Mouse (Mus musculus): ENCODE results near the gene Cfap299. TPM values are rescaled to one million over a fixed set of nuclear protein-coding genes. Genes with fewer than 3 reads are reported as not detected.

Gene Cfap299
- polyA plus RNA-seq, 1 experiment from 2014 or later, result 6.1 TPM

DNA sequence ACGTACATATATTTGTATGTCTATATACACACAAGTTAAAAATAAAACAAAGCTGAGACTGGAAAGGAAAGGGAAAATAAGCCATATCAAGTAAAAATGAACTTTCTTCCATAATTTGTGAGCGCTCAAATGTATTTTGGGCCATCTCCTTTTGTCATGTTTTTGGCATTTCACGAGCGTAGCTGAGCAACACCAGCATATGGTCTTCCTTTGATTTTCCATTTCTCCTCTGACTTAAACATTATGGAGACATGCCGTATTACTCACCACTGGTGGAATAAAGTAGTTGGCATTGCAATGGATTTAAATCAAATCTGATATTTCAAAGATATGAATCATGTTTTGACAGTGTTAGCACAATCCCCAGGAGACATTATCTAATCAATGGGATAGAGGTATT lies 284.4 kb downstream of the Cfap299 start:
- 90% methylated on average over 5 of the region's 5 CpGs for WGBS
- no peaks in the 10 kb centered on the region for H3K36me3 ChIP-seq (ENCODE audit: control insufficient read depth, insufficient read depth, low read length)
- H3K9me3 ChIP-seq (ENCODE audit: control insufficient read depth, low read length), result no peaks in the 10 kb centered on the region
- no peaks in the 10 kb centered on the region for H3K4me1 ChIP-seq (replicated peaks; ENCODE audit: control insufficient read depth, insufficient read depth, low read length)
- no peak overlapping the region for H3K9ac ChIP-seq (ENCODE audit: low read length)
- H3K27me3 ChIP-seq (ENCODE audit: control insufficient read depth, insufficient read depth, low read depth, low read length), result no peaks in the 10 kb centered on the region
- no peak overlapping the region for H3K27ac ChIP-seq (ENCODE audit: low read length)
- no peak for ATAC-seq (ENCODE audit: low read depth)
- no peak overlapping the region for H3K4me3 ChIP-seq (ENCODE audit: low read length)
- H3K4me2 ChIP-seq (ENCODE audit: low read depth, low read length), result no peak overlapping the region

DNA sequence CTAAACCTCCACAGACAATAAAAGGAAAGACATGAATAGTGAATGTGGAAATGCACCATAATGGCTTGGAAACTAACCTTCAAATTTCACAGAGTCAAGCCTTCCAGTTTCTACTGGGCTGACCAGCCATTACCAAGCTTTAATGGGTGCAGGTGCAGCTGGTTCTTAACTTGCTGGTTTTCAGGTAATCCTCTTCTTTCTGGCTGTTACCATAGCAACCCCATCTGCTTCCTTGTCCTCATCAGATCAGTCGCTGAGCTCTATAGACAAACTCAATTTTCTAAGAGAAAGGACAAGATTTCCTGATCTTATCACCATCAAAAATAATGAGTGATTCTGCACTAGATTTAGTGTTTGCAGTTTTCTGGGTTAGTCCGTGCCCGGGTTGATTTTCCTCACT lies 287.8 kb downstream of the Cfap299 start:
- Histone ChIP-seq H3K9ac (ENCODE audit: low read length) (no peak overlapping the region), H3K36me3 (ENCODE audit: control insufficient read depth, insufficient read depth, low read length) (no peaks in the 10 kb centered on the region), H3K4me2 (ENCODE audit: low read depth, low read length) (no peak overlapping the region), H3K27me3 (ENCODE audit: control insufficient read depth, insufficient read depth, low read depth, low read length) (no peaks in the 10 kb centered on the region), H3K9me3 (ENCODE audit: control insufficient read depth, low read length) (no peaks in the 10 kb centered on the region), H3K4me3 (ENCODE audit: low read length) (no peak overlapping the region), H3K4me1 (replicated peaks; ENCODE audit: control insufficient read depth, insufficient read depth, low read length) (no peaks in the 10 kb centered on the region), H3K27ac (ENCODE audit: low read length) (no peak overlapping the region)
- ATAC-seq (ENCODE audit: low read depth), result no peak
- WGBS, result 69% methylated on average over 3 of the region's 3 CpGs

GRCm38 (mm10) chr5:98617416-98617815 lies 288.3 kb downstream of the Cfap299 start:
- H3K36me3 ChIP-seq (ENCODE audit: control insufficient read depth, insufficient read depth, low read length), result no peaks in the 10 kb centered on the region
- WGBS, result 61% methylated on average over 4 of the region's 4 CpGs
- H3K9ac ChIP-seq (ENCODE audit: low read length), result no peak overlapping the region
- ATAC-seq (ENCODE audit: low read depth), result no peak
- no peaks in the 10 kb centered on the region for H3K4me1 ChIP-seq (replicated peaks; ENCODE audit: control insufficient read depth, insufficient read depth, low read length)
- H3K9me3 ChIP-seq (ENCODE audit: control insufficient read depth, low read length), result no peaks in the 10 kb centered on the region
- no peak overlapping the region for H3K4me3 ChIP-seq (ENCODE audit: low read length)
- H3K27me3 ChIP-seq (ENCODE audit: control insufficient read depth, insufficient read depth, low read depth, low read length), result no peaks in the 10 kb centered on the region
- no peak overlapping the region for H3K27ac ChIP-seq (ENCODE audit: low read length)
- H3K4me2 ChIP-seq (ENCODE audit: low read depth, low read length), result no peak overlapping the region

DNA sequence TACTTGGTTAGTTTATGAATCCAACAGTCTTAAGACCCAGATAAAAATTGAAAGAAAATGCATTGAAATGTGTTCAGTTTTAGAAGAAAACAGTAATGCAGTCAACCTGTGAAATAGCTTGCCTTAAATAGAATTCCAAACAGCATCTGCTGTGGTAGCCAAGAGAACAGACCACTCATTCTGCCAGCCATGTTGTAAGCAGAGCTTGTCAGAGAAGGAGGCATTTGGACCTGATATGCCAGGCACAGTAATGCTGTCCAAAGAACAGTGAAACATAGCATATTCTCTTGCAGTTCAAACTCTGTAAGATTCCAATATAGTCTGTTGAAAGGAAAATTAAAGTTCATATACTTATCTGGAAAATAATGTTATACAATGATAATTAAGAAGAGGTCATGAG lies 321.2 kb downstream of the Cfap299 start:
- Histone ChIP-seq H3K4me2 (ENCODE audit: low read depth, low read length) (no peak overlapping the region), H3K36me3 (ENCODE audit: control insufficient read depth, insufficient read depth, low read length) (no peaks in the 10 kb centered on the region), H3K9ac (ENCODE audit: low read length) (no peak overlapping the region), H3K9me3 (ENCODE audit: control insufficient read depth, low read length) (no peaks in the 10 kb centered on the region), H3K27ac (ENCODE audit: low read length) (no peak overlapping the region), H3K4me3 (ENCODE audit: low read length) (no peak overlapping the region), H3K4me1 (replicated peaks; ENCODE audit: control insufficient read depth, insufficient read depth, low read length) (no peaks in the 10 kb centered on the region), H3K27me3 (ENCODE audit: control insufficient read depth, insufficient read depth, low read depth, low read length) (no peaks in the 10 kb centered on the region)
- no peak for ATAC-seq (ENCODE audit: low read depth)

GRCm38 (mm10) chr5:98651049-98651448 lies 321.9 kb downstream of the Cfap299 start:
- Histone ChIP-seq H3K27me3 (ENCODE audit: control insufficient read depth, insufficient read depth, low read depth, low read length) (no peaks in the 10 kb centered on the region), H3K4me2 (ENCODE audit: low read depth, low read length) (no peak overlapping the region), H3K27ac (ENCODE audit: low read length) (0 out of 2 replicates have a peak overlapping the region, but pooled peaks have one; percentile 19), H3K4me3 (ENCODE audit: low read length) (no peak overlapping the region), H3K9me3 (ENCODE audit: control insufficient read depth, low read length) (no peaks in the 10 kb centered on the region), H3K4me1 (replicated peaks; ENCODE audit: control insufficient read depth, insufficient read depth, low read length) (no peaks in the 10 kb centered on the region), H3K9ac (ENCODE audit: low read length) (no peak overlapping the region), H3K36me3 (ENCODE audit: control insufficient read depth, insufficient read depth, low read length) (no peaks in the 10 kb centered on the region)
- peak; percentile 90 for ATAC-seq (ENCODE audit: low read depth)
- 43% methylated on average over 5 of the region's 5 CpGs for WGBS

GRCm38 (mm10) chr5:98688254-98688653 lies 359.1 kb downstream of the Cfap299 start:
- Histone ChIP-seq H3K9ac (ENCODE audit: low read length) (no peak overlapping the region), H3K27me3 (ENCODE audit: control insufficient read depth, insufficient read depth, low read depth, low read length) (no peaks in the 10 kb centered on the region), H3K4me2 (ENCODE audit: low read depth, low read length) (no peak overlapping the region), H3K4me3 (ENCODE audit: low read length) (no peak overlapping the region), H3K4me1 (replicated peaks; ENCODE audit: control insufficient read depth, insufficient read depth, low read length) (no peaks in the 10 kb centered on the region), H3K9me3 (ENCODE audit: control insufficient read depth, low read length) (no peaks in the 10 kb centered on the region), H3K36me3 (ENCODE audit: control insufficient read depth, insufficient read depth, low read length) (no peaks in the 10 kb centered on the region), H3K27ac (ENCODE audit: low read length) (no peak overlapping the region)
- WGBS, result 93% methylated on average over 5 of the region's 5 CpGs
- no peak for ATAC-seq (ENCODE audit: low read depth)

DNA sequence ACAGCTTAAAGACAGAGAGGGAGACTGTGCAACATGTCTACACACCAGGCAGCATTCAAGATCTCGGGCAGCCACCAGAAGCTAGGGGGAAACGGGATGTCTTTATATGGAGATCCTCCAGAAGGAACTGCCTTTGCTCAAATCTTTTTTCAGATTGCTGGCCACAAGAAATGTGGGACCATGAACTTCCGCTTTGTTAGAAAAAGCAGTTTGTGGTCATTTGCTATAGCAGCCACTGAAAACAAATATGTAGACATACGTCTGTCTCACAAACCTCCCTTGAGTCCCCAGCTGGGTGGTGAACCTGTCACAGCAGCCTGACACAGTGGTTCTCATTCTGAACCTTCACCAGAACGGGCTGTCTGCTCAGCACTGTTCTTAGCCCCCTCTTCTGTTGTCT lies 363.0 kb downstream of the Cfap299 start:
- Histone ChIP-seq H3K9ac (ENCODE audit: low read length) (no peak overlapping the region), H3K27me3 (ENCODE audit: control insufficient read depth, insufficient read depth, low read depth, low read length) (no peaks in the 10 kb centered on the region), H3K27ac (ENCODE audit: low read length) (no peak overlapping the region), H3K9me3 (ENCODE audit: control insufficient read depth, low read length) (no peaks in the 10 kb centered on the region), H3K36me3 (ENCODE audit: control insufficient read depth, insufficient read depth, low read length) (no peaks in the 10 kb centered on the region), H3K4me1 (replicated peaks; ENCODE audit: control insufficient read depth, insufficient read depth, low read length) (0 out of 2 replicates have a peak, but pooled peaks cover 3% of the 10 kb centered on the region), H3K4me2 (ENCODE audit: low read depth, low read length) (no peak overlapping the region), H3K4me3 (ENCODE audit: low read length) (no peak overlapping the region)
- WGBS, result 52% methylated on average over 5 of the region's 5 CpGs
- ATAC-seq (ENCODE audit: low read depth), result no peak

GRCm38 (mm10) chr5:98696336-98696735 lies 367.2 kb downstream of the Cfap299 start:
- Histone ChIP-seq H3K4me1 (replicated peaks; ENCODE audit: control insufficient read depth, insufficient read depth, low read length) (0 out of 2 replicates have a peak, but pooled peaks cover 3% of the 10 kb centered on the region), H3K9ac (ENCODE audit: low read length) (no peak overlapping the region), H3K4me3 (ENCODE audit: low read length) (no peak overlapping the region), H3K36me3 (ENCODE audit: control insufficient read depth, insufficient read depth, low read length) (no peaks in the 10 kb centered on the region), H3K4me2 (ENCODE audit: low read depth, low read length) (no peak overlapping the region), H3K9me3 (ENCODE audit: control insufficient read depth, low read length) (no peaks in the 10 kb centered on the region), H3K27ac (ENCODE audit: low read length) (no peak overlapping the region), H3K27me3 (ENCODE audit: control insufficient read depth, insufficient read depth, low read depth, low read length) (no peaks in the 10 kb centered on the region)
- peak; percentile 23; the same call in 1 of the 2 replicates for ATAC-seq (ENCODE audit: low read depth)
- 21% methylated on average over 8 of the region's 8 CpGs for WGBS

- no peaks in the 10 kb centered on the region; the same call in 1 of the 2 replicates for H3K4me1 ChIP-seq (replicated peaks; ENCODE audit: control insufficient read depth, insufficient read depth, low read length)
- no peak overlapping the region for H3K9ac ChIP-seq (ENCODE audit: low read length)
- H3K9me3 ChIP-seq (ENCODE audit: control insufficient read depth, low read length), result 0 out of 2 replicates have a peak, but pooled peaks cover 2% of the 10 kb centered on the region
- ATAC-seq (ENCODE audit: low read depth), result no peak
- no peaks in the 10 kb centered on the region for H3K36me3 ChIP-seq (ENCODE audit: control insufficient read depth, insufficient read depth, low read length)
- H3K4me2 ChIP-seq (ENCODE audit: low read depth, low read length), result no peak overlapping the region
- WGBS, result 54% methylated on average over 5 of the region's 5 CpGs
- H3K4me3 ChIP-seq (ENCODE audit: low read length), result no peak overlapping the region
- H3K27me3 ChIP-seq (ENCODE audit: control insufficient read depth, insufficient read depth, low read depth, low read length), result no peaks in the 10 kb centered on the region
- H3K27ac ChIP-seq (ENCODE audit: low read length), result no peak overlapping the region
Measured at GRCm38 (mm10) chr5:98703963-98704362, 374.9 kb downstream of the Cfap299 start.

- Histone ChIP-seq H3K27ac (ENCODE audit: low read length) (no peak overlapping the region), H3K4me3 (ENCODE audit: low read length) (no peak overlapping the region), H3K9ac (ENCODE audit: low read length) (no peak overlapping the region), H3K27me3 (ENCODE audit: control insufficient read depth, insufficient read depth, low read depth, low read length) (no peaks in the 10 kb centered on the region), H3K4me1 (replicated peaks; ENCODE audit: control insufficient read depth, insufficient read depth, low read length) (no peaks in the 10 kb centered on the region; the same call in 1 of the 2 replicates), H3K9me3 (ENCODE audit: control insufficient read depth, low read length) (0 out of 2 replicates have a peak, but pooled peaks cover 2% of the 10 kb centered on the region), H3K36me3 (ENCODE audit: control insufficient read depth, insufficient read depth, low read length) (no peaks in the 10 kb centered on the region), H3K4me2 (ENCODE audit: low read depth, low read length) (no peak overlapping the region)
- WGBS, result 78% methylated on average over 4 of the region's 4 CpGs
- ATAC-seq (ENCODE audit: low read depth), result no peak
Measured at GRCm38 (mm10) chr5:98706597-98706996, 377.5 kb downstream of the Cfap299 start.
